Mouse (Mus musculus) E14TG2a.4 (cell line): Measurements from ENCODE around the gene Eef1akmt2.

Experiments
- CTCF ChIP-seq: conservative IDR thresholded peaks from 2 replicates; pipeline ENCODE4 v1.5.1; 2014; ENCODE audit warnings: low read length
- NANOG ChIP-seq: IDR thresholded peaks from 2 replicates; pipeline ENCODE4 v1.6.1; 2014; ENCODE audit warnings: borderline replicate concordance, low read length, mixed read lengths
- POU5F1 ChIP-seq: IDR thresholded peaks from 2 replicates; pipeline ENCODE4 v1.6.1; 2014; ENCODE audit warnings: low read length, borderline replicate concordance

DNA sequence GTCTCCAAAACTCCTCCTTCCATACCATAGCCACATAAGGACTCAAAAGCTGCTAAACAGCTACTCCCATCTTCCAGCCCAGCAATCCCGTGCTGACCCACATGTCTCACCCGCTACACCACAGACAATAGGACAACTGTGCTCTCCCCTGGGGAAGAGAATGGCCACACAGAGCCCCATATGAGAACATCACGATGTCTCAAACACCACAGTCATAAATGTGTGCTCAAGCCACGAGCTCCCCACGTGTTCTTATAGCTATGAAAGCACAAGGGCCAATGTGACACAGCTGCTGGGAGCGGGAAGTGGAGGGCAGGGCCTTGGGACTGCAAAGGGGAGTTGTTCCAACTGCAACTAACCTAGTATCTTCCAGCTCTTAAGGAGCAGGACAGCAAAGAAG lies 59.0 kb downstream of the Eef1akmt2 start:
- TF ChIP-seq POU5F1, result no peak
- TF ChIP-seq CTCF, result no peak
- no peak for TF ChIP-seq NANOG
